Mouse (Mus musculus): Measurements from ENCODE around the gene Cyp4f39.

DNA sequence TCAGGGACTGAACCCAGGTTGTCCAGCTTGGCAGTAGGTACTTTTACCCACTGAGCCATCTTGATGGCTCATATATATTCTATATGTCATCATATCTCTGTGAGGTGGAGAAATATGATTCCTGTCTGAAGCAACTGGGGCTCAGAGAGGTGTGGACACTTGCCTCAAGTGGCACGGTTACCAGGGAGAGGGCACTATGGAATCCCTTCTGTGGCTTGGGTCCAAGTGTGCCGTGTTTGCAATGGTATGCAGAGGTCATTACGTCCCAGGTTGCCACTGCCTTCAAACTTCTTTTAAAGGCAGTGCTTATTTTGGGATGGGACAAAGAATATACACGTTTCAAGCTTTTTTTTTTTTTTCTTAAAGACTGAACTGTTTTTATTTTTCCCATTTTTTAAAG is 1.7 kb downstream of the Cyp4f39 start:
- TF ChIP-seq CTCF (IDR thresholded peaks at IDR 0.05; ENCODE audit: borderline replicate concordance, extremely low read depth, insufficient read depth, insufficient read length): no peak
- TF ChIP-seq POLR2A (IDR thresholded peaks at IDR 0.05; ENCODE audit: borderline replicate concordance, extremely low read depth, insufficient read depth, insufficient read length, poor library complexity, severe bottlenecking): no peak

All from brain, embryonic 14.5 days (tissue).